8 mouse cellular contexts compared by ENCODE assay signal in genomic region chr2:73218913-73219312, GRCm38 (mm10). TPM values are rescaled to one million over a fixed set of nuclear protein-coding genes. Genes with fewer than 3 reads are reported as not detected.
DNase-seq lines count a peak whose midpoint lies in the region; ATAC-seq and TF ChIP-seq lines count a peak whose summit lies in the region.

TSS of gene Ola1 (minus strand) at chr2:73218924.

- no peak within 1 kb of the TSS for H3K4me2 ChIP-seq in midbrain, embryonic 15.5 days

- H3K79me2 ChIP-seq in heart, adult 2 months (replicated peaks; ENCODE audit: control insufficient read depth, insufficient read depth, low read length), result no peaks in the 10 kb centered on the region

- no peak for TF ChIP-seq POLR2A in heart, adult 2 months (IDR thresholded peaks at IDR 0.05; ENCODE audit: insufficient read depth, low read depth, low read length)

- TF ChIP-seq CTCF in heart, adult 2 months (IDR thresholded peaks at IDR 0.05), result no peak

- no peaks in the 10 kb centered on the region for H3K27me3 ChIP-seq in heart, adult 2 months (ENCODE audit: control insufficient read depth, insufficient read depth, low read length)
- H3K27me3 ChIP-seq in heart, embryonic 10.5 days (ENCODE audit: insufficient read depth, poor library complexity, severe bottlenecking), result no peaks in the 10 kb centered on the region
- no peaks in the 10 kb centered on the region for H3K27me3 ChIP-seq in midbrain, embryonic 15.5 days (replicated peaks)

- WGBS in heart, adult 2 months, result 83% methylated on average over 5 of the region's 5 CpGs
- 87% methylated on average over 5 of the region's 5 CpGs for WGBS in heart, embryonic 10.5 days
- WGBS in midbrain, embryonic 15.5 days, result 91% methylated on average over 5 of the region's 5 CpGs

- no peaks in the 10 kb centered on the region for H3K9me3 ChIP-seq in heart, embryonic 10.5 days
- H3K9me3 ChIP-seq in midbrain, embryonic 15.5 days, result no peaks in the 10 kb centered on the region

- no peak within 1 kb of the TSS for H3K27ac ChIP-seq in heart, adult 2 months
- H3K27ac ChIP-seq in heart, embryonic 10.5 days, result no peak within 1 kb of the TSS
- no peak within 1 kb of the TSS for H3K27ac ChIP-seq in midbrain, embryonic 15.5 days

- no peak for TF ChIP-seq EP300 in heart, adult 2 months (IDR thresholded peaks at IDR 0.05; ENCODE audit: insufficient read depth, low read depth, low read length)

- ATAC-seq in common myeloid progenitor, adult 5-6 weeks (replicated peaks; ENCODE audit: low read depth, poor library complexity, severe bottlenecking), result no peak
- ATAC-seq in midbrain, embryonic 15.5 days (replicated peaks), result no peak

- DNase-seq in heart, adult 2 months, result no peak
- DNase-seq in heart, adult 9 months (ENCODE audit: low spot score in 2 of 2), result no peak
- no peak for DNase-seq in heart, embryonic 10.5 days (ENCODE audit: low spot score)
- no peak for DNase-seq in layer of hippocampus, postnatal 25 days (ENCODE audit: extremely low spot score in 1 of 2, low spot score in 1 of 2)
- DNase-seq in ovary, adult 18-20 months (ENCODE audit: low spot score), result no peak
- no peak for DNase-seq in urinary bladder, adult 18-20 months (ENCODE audit: low spot score in 2 of 2)

- H3K4me1 ChIP-seq in heart, adult 2 months (ENCODE audit: control insufficient read depth, insufficient read depth, low read length), result peaks cover 2% of the 10 kb centered on the region; the same call in 1 of the 2 replicates
- no peaks in the 10 kb centered on the region; the same call in 1 of the 2 replicates for H3K4me1 ChIP-seq in heart, embryonic 10.5 days
- peaks cover 3% of the 10 kb centered on the region; the same call in 1 of the 2 replicates for H3K4me1 ChIP-seq in midbrain, embryonic 15.5 days

- no peak within 1 kb of the TSS for H3K4me3 ChIP-seq in heart, adult 2 months
- H3K4me3 ChIP-seq in heart, embryonic 10.5 days, result no peak within 1 kb of the TSS
- no peak within 1 kb of the TSS for H3K4me3 ChIP-seq in midbrain, embryonic 15.5 days

- no peaks in the 10 kb centered on the region for H3K36me3 ChIP-seq in heart, adult 2 months (ENCODE audit: control insufficient read depth, insufficient read depth, low read length)
- H3K36me3 ChIP-seq in heart, embryonic 10.5 days, result no peaks in the 10 kb centered on the region
- no peaks in the 10 kb centered on the region for H3K36me3 ChIP-seq in midbrain, embryonic 15.5 days (replicated peaks)

- no peak within 1 kb of the TSS for H3K9ac ChIP-seq in heart, adult 2 months (ENCODE audit: low read depth, low read length)
- no peak within 1 kb of the TSS for H3K9ac ChIP-seq in midbrain, embryonic 15.5 days

- intact Hi-C loops in heart, adult 2 months (cut with DNase I), result no loop called here

RNA-seq across cellular contexts. Expression of gene Ola1, which starts in this region (rescaled TPM):
- 10 to 100 TPM; 37.8 to 39.0 TPM for total RNA-seq in heart, adult 2 months (2021)
- polyA plus RNA-seq in heart, adult 2 months (2012; rRNA removed), result 6.9 and 15.9 TPM in 2 replicates
- total RNA-seq in common myeloid progenitor, adult 5-6 weeks (2017), result 117 and 127 TPM in 2 replicates
- polyA plus RNA-seq in heart, embryonic 10.5 days (2016; fragmentation: Nextera tagmentation; extraction: Ambion mirVana), result 73.2 and 80.8 TPM in 2 replicates
- 100 to 1,000 TPM; 116 to 117 TPM for total RNA-seq in layer of hippocampus, postnatal 25 days (2021)
- polyA plus RNA-seq in midbrain, embryonic 15.5 days (2015; fragmentation: Nextera tagmentation; extraction: Ambion mirVana), result 84.1 and 91.3 TPM in 2 replicates
